Mouse (Mus musculus) cerebellum, adult 18-20 months (tissue): ENCODE results near the gene Svop.

Experiments
- DNase-seq, 2 experiments: peaks; one replicate each; pipeline ENCODE4 v3.0.0; 2021

Gene Svop

DNA sequence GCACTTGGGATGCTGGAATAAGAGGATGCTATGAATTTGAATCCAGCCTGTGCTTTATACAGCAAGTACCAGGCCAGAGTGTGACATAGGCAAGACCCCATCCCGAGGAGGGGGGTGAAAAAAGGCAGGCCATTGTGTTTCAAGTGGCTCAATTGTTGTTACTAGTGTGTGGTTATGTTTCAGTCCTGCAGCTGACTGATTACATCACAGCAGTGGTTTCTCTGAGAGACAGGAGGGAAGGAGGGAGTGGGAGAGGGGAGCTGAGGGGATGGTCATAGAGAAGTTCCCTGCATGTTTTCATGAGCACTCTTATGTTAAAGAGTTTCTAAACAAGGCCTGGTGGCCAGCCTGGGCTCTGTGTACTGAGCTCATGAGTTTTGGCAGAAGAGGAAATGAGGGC is 11.4 kb upstream of the Svop start:
- DNase-seq: no peak

DNA sequence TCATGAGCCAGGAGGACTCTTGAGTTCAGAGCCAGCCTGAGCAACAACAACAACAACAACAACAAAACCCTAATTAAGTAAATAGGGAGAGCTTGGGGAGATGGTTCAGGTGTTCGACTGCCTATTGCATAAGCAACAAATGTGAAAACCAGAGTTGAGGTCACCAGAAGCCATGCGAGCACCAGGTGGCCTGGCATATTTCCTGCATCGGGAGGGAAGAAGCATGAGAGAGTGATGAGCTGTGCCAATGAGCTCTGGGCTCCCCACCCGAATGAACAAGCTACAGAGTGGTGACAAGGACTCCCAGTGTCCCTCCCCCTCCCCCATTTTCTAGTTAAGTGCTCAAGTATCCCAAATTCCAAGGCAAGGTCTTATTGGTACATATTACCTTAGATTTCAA is 10.5 kb upstream of the Svop start:
- DNase-seq: peak; percentile 41 to 46

DNA sequence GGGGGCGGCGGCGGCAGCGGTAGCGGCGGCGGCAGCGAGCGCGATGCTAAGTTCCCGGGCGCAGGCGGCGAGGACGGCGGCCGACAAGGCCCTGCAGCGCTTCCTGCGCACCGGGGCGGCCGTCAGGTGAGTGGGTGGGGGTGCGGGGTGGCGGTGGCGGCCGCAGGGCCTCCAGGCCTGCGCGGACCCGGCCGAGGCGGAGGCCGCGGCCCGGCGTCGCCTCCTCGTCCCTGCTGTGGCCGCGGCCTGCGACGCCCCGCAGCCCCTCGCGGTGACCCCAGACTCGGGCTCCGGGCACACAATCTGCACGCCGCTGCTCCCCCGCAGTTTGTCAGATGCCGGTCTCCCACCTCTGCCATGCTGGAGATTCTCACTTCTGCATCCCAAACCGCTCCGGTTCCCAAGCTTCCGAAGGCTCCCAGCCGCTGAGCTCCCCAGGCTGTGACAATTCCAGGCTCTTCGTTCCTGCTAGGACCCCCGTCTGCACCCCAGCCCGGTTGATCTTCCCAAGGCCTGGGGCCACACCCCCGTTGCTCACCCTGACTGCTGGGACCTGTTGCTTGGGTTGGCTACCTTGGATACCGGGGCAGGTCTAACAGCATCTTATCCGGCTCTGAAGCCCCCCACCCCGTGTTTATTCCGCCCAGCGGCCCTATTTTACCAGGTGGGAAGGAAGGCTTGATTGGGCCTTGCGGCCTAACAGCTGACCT is 9.2 kb upstream of the Svop start:
- no peak for DNase-seq

DNA sequence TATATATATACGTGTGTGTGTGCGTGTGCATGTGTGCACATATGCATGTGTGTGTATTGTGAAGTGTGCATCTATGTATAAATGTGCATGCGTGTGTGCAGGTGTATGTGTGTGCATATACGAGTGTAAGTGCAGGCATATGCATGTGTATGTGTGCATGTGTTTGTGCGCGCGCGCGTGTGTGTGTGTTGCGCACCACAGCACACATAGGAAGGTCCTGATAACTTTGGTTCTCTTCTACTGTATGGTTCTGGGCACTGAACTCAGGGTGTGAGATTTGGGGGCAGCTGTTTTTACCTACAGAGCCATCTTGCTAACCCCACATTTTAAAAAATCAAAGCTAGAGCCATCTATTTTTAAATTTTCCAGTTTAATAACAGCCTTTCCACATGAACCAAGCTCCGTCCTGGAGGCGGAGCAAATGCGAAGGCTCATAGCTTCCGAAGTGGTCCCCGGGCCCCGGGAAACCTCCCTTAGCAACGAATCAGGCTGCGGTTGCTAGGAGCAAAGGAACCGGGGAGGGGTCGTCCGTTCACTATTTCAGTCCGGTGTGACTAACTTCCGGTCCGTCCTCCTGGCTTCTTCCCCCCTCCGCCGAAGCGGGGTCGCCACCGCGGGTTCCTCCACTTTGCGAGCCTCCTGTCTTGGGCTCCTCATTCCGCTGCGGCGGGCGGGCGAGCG is 8.5 kb upstream of the Svop start:
- peak; percentile 80 to 94 for DNase-seq

DNA sequence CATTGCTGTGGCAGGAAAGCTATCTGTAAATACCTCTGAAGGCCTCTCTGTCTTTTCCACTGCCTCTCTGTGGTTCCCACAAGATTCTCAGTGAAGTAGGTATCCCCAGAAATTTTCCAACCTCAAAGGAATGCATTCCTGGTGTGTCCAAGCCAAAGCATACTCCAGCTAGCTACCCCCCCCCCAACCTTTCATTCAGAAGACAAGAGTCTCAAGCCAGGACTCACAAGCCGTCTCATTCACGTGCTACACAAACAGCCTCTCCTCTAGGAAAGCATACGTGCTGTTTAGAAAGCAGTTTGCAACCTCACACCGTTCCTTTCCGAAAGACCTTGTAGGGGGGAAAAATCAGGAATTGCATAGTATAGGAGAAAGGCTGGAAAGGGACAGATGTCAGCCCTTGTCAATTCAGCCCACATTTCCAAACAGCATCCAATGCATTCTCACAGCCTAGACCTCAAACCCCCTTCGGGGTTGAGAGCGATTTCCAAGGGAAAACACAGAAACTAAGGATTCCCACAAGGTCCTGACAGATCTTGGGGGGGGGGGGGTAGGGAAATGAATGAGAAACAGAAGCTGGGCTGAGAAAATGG is 853 bp downstream of the Svop start:
- DNase-seq: peak in 1 of 2 experiments; percentile 40

DNA sequence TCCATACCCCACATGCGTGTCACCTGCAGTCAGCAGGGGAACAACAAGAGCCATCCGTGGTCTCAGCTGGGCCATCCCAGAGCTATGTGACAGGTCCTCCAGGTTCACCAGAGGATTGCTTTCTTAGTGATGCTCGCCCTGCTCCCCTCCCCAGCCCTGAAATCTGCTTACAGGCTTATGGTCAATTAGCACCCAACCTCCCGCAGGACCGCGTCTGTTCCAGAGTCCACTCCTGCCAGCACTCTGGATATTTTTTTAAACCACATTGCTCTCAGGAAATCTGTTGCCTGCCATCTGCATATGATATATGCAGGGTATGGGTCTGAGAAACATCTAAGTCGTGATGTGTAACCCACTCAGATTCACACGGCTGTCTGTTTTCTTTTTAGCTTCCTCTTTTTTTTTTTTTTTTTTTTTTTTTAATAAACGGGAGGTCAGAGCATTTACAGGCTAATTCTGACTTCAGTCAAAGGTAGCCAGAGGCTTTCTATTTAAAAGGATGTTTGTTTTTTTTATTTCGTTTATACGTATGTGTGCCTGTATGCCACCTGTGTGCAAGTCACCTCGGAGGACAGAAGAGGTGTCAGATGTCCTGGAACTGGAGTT is 3.4 kb downstream of the Svop start:
- peak; percentile 68 to 76 for DNase-seq

DNA sequence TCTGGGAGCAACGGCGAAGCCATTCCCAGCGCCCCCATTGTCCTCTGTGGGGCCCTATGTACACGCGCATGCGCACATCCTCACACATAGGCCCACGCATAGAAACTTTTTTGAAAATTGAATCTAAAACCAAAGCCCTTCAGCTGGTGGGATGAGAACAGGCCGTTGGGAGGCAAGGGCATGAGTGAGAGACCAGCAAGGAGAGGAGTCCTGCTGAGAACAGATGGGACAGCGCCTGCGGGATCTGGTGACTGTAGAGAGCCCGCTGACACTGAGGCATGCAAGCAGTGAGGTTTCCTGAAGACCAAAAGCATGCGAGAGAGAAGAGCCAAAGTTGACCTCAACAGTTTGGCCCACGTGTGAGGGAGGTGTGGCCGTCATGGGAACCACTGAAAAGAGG is 5.9 kb downstream of the Svop start:
- DNase-seq: peak; percentile 62 to 74

DNA sequence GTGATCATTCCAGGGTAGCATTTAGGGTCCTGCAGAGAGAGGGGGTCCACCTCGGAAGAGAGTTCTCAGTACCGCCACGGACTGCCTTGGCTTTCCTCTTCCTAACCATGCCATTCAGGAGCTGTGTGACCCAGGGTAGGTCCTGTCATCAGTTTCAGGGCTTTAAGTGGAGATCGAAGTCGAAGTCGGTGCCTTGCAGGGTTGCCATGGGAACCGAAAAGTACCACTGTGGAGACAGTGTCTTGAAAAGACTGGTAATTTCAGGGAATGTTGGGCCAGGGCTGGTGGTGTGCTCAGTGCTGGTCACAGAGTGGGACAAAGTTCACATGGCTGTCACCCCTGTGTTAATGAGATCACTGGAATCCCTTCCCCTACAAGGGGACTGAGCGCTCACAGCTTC is 14.4 kb downstream of the Svop start:
- no peak for DNase-seq

DNA sequence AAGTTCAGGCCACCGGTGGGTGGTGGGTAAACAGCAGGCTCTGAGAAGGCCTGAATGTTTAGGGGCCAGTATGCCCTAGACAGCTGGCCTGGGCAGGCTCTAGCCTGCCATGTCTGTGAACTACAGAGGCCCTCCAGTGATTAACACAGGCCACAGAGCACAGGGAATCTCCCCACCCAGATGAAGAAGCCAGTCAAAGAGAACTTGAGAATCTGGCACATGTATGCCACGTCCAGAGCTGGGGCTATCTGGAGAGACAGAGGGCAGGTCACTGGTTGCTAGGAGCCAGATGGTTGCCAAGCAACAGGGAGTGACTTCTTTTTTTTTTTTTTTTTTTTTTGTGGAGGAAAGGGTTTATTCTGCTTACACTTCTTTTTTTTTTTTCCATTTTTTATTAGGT is 19.1 kb downstream of the Svop start:
- DNase-seq: no peak

DNA sequence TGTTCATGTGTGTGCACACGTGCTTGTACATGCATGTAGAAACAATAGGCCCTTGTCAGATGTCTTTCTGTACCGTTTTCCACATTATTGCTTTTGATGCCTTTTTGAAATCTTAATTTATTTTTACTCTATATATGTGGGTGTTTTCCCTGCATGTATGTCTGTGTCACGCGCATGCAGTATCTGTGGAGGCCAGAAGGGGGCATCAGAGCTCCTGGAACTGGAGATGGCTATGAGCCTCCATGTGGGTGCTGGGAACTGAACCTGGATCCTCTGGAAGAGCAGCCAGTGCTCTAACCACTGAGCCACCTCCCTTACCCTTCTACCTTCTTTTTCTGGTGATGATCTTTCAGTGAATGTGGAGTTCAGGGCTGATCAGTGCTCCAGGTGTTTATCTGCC is 20.5 kb downstream of the Svop start:
- no peak for DNase-seq

DNA sequence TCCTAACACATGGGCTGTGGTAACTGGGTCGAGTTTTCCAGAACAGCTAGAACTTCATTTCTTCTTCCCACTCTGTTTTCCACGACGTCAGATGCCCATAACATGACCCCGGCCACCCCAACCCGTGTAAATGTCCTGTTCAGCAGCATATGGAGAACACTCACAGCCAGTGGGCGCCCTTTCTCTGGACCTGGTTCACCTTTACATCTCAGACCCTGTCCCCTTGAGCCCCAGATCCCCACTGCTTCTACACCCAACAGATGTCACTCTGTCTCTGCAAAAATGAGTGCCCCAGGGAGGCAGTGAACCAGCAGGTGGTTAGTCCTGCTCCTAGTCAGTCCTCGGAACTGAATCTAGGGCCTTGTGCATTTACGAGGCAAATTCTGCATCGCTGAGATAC is 23.4 kb downstream of the Svop start:
- no peak for DNase-seq

DNA sequence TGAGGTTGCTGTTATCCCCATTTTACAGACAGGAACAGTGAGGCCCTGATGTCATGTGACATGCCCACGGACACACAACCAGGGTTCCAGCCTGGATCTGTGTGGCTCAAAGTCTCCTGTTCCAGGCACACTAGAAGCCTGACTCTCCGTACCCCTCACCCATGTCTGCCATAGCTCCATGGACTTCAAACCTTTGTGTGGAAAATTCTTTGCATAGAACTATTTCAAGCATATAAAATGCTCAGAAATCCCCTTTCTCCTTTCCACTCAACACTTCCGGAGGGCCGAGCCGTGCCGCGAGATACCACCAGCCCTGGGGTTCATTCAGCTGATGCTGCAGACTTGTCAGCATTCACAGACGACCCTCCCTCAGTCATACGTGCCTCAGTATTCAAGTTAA is 23.8 kb downstream of the Svop start:
- no peak for DNase-seq

DNA sequence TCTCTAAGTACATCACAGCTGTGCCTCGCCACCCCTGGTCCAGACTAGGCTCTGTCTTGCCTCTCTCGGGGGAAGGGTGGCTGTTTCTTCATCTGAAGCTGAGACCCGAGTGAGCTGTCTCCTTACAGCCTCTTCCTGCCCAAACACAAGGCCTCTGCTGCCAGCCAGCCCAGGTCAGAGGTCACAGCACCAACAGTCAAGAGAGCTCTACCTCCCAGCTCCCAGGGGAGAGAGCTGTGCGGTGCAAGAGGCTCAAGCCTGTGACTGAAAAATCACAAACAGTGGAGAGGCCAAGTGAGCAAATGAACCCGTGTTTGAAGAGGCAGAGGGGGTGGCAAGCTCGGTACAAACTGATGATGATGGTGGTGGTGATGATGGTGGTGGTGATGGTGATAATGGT is 24.8 kb downstream of the Svop start:
- DNase-seq: no peak

DNA sequence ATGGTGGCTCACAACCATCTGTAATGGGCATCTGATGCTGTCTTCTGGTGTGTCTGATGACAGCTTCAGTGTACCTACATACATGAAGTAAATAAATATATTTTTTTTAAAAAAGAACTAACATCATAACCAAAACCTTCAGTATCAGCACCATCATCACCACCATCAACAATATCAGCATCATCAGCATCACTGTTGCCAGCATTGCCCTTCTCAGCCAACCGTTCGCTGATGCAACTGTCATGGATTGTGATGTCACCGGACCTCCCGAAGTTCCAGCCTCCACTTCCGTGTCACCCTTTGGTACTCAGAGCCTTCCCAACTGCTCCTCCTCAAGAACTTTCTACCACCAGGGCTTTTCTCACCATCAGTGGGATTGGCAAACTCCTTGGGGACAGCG is 26.2 kb downstream of the Svop start, which contains the start of gene Usp30:
Gene Usp30, plus strand, starts transcription at position 301 of the 400 bp plus-strand sequence.
- DNase-seq: no peak

DNA sequence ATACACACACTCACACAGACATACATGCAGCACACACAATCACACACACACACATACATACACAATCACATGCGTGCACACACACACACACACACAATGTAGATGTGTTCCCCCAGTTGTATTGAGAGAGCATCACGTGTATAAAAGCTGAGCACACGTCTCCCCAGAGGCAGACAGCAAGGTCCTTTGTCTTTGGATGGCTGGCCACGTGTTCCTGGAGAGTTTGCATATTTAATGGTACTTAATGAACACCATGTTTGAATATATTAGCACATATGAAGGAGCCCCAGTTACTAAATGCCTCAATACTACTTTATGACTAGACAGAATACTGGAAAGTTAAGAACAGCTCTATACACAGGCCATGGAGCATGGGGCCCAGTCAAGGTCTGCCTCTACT is 27.4 kb downstream of the Svop start:
- no peak for DNase-seq

DNA sequence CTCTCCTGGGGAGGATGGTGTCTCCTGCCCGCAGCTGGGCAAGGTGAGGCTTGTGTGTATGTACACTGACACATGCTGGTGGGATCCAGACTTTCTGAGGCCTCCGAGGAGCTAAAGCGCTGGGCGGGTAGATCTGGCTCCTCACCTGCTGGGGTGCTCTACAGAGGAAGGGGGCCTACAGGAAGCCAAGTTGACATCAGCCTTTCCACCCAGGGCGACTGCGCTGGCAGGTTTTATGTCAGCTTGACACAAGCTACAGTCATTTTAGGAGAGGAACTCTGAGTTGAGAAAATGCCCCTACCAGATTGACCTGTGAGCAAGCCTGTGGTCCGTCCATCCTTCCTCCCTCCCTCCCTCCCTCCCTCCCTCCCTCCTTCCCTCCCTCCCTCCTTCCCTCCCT is 29.7 kb downstream of the Svop start:
- no peak for DNase-seq

DNA sequence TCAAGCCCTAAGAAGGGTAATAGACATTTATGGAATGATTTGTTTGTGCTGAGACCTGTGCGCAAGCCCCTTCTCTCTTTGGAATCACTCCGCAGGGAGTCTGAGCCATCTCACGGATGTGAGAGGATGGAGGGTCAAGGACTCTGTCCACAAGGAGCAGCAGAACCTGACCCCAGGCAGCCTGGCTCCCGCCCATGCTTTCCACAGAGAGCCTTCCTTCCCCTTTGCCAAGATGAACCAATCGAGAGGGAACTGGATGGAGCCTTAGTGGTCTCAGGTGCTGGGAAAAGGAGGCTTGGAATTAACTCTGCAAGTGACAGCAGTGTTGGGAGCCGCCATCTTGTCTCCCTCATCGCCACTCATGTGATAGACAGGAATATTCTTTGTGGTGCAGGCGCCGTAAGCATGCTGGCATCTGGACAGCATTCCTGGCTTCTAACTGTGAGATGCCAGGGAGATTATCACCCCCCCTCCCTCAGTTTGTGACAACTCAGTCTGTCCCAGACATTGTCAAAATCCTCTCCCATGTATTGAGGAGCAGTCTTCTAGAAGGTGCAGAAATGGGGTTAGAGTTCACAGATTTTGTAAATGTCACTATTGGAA is 34.1 kb downstream of the Svop start:
- DNase-seq: peak; percentile 33 to 40

DNA sequence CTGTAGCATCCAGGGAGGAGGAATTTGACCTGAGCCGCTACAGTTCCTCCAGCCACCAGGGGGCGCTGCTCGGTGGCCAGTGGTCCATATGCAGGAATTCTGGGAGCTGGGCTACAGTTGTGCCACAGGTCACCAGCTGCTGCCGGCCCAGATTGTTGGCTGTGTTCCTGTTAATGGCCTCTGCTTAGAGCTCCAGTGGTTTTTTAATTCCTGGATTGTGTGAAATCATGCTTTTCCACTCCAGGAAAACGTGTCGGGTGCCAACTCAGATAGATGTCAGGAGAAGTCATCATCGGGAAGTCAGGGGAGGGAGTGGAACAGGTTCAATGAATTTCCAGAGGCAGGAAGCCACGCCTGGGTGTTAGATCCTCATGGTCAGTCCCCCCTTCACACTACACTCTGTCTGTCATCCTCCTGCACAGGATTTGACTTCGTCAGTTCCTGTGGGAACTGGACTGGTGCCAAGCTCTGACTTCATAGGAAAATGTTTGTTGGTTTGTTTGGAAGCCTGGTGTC is 39.1 kb downstream of the Svop start:
- DNase-seq: peak; percentile 64 to 81

DNA sequence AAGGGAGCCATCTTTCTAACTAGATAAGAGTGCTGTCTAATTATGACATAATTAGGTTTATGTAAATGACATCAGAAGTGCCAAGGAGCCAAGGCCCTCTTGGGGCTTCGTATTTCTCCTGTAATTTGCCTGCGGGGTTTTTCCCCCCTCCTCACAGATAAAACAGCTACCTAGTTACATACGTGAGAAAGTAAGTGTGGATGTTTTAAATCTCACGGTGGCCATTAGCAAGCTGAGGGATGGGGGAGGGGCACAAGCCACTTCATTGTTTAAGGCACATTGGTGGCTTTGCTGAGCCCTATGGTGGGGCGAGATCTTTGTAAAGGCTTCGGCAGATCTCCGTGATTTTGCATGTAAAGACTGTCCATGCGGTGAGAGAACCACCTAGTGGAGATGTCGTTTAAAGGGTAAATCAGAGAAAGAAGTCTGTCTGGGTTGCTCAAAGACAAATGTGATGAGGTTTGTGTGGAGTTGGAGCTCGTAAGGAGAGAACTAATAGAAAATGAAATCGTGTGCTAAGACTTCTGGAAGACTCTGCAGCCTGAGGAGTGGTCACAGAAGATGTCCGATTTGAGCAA is 42.5 kb downstream of the Svop start:
- no peak for DNase-seq

DNA sequence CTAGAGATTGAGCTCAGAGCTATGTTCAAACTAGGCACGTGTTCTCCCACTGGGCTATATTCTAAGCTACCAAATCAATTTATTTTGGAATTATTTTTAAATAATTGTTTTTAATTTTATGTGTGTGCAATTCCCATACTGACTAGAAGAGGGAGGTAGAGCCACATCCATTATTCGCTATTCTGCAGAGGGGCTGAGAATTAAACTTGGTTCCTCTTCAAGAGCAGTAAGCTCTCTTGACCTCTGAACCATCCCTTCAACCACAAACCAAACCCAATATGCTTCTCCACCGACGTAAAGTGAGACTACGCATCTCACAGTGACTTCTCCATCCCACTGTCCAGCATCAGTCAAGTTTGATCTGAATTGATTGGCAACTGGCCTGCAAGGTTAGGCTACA is 44.2 kb downstream of the Svop start:
- no peak for DNase-seq

DNA sequence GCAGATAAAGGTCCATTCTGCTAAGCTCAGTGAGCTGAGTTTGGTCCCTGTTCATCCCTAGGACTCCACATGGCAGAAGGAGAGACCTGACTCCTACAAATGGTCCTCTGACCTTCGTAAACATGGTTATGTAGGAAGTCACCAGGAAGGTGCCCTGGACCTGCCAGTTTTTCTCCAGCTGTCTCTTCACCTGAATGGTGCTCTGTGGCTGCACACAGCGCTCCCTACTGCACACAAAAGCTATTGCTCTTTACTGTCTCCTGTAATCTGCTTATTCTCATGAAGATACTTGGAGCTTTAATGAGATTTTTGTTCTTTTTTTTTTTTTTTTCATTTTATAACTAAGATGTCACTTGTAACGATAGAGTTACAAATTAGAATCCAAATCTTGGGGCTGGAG is 44.8 kb downstream of the Svop start:
- DNase-seq: no peak

DNA sequence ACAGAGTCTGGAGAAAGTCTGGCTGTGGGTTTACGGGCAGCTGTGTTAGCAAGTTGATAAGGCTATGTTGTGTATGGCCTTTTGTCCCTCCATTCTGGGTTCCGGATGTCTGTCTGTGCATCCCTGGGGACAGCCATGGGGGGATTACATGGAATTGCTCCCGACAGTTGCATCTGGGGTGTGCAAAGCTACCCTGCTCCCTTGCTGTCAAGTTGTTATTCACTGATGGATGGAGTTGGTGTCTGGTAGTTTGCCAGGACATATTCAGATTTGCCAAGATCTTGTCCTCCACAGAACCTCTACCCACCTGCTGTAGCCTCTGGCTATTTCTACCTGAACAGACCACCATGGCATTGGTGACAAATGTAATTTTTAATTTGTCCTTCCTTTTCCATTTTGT is 45.2 kb downstream of the Svop start:
- no peak for DNase-seq

DNA sequence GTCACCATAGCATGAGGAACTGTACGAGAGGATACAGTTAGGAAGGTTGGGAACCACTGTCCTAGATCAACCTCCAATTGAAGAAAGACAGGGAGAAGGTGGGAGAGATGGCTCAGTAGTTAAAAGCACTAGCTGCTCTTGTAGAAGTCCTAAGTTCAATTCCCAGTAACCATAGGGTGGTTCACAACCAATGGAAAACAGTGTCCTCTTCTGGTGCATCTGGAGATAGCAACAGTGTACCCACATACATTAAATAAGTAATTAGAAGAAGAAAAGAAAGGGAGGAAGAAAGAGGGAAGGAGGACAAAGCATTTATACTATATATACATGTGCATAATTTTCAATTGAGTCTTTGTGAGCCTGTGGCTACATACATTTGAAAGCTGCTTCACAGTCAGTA is 46.2 kb downstream of the Svop start:
- no peak for DNase-seq
